Mouse (Mus musculus): ENCODE measurements at regions not wholly inside any gene's neighbourhood (a gene's known extent, or its start where the extent isn't known, plus 50 kb on each side); places are given as distances from the start of the nearest gene placed in this dataset.

DNA sequence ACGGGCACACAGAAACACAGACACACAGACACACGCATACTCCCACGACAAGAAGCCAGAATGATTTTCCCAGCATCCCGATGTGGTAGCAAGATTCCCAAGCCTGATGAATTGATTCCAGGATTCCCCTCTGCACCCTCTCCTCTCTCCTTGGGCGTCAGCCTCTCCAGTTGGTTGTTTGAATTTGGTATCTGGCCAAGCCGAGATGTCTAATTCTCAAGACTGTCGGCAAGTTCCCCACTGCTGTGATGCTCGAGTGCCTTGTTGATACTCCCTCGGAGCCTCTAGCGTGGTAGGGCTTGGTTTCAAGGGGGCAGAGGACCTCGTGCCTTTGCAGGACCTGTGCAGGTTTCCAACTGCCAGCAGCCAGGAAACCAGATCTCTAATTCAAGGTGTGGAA, 397.9 kb downstream of the Tshz3 start:
- no peak for DNase-seq (ENCODE audit: low spot score)

DNA sequence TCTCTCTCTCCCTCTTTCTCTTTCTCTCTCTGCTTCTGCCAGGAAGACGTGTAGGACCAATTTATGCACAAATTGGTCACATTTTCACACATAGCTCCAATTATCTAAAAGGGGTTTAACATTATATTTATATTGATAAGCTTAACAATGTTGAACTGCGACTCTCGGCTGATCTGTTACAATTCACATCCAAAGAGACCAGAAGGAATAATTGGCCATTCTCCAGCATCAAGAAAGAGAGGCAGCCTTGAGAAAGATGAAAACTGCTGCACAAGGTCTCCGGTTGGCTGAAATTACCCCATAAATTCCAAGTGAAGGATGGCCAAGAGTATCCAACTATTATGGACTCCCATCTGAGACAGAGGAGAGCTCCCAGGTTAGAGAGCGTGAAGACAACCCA, 398.4 kb downstream of the Tshz3 start:
- no peak for DNase-seq (ENCODE audit: low spot score)

GRCm38 (mm10) chr7:37098950-37099349, 401.0 kb downstream of the Tshz3 start:
- no peak for DNase-seq (ENCODE audit: low spot score)

GRCm38 (mm10) chr7:37104671-37105070, 406.8 kb downstream of the Tshz3 start:
- no peak for DNase-seq (ENCODE audit: low spot score)

DNA sequence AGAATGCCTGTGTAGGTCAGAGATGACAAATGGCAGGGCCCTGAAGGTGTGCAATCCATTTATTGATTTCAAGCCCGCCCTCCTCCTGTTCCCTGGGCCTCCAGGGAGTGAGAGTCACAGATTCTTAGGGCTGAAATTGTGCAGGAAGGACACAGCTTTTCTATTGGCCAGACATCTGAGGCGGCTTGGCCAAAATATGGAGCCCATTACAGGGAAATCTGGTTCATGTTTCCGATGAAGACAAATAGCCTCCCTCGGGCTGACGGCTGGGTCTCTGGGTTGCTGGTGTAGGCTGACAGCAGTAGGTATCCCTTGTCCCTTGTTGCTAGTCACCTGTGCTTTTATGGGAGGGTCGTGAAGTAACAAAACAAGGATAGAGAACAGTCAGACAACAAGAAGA, 413.2 kb downstream of the Tshz3 start:
- DNase-seq (ENCODE audit: low spot score), result no peak

DNA sequence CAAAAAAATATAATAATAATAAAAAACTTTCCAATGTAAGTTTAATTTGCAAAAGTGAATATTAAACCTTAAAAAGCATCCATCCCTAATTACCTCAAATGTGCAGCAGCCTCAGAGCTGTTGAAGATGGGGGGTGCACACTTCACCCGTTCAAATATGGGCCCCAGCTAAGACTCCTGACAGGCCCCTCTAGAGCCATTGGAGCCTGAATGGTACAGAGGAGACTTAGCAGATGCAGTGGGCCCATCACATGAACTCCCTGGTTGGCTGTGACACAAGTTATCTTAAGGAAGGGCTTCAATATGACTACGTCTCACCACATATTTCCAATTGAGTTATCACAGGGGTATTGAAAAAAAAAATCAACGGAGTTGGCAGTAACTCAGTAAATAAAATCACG, 422.9 kb downstream of the Tshz3 start:
- DNase-seq (ENCODE audit: low spot score), result no peak

DNA sequence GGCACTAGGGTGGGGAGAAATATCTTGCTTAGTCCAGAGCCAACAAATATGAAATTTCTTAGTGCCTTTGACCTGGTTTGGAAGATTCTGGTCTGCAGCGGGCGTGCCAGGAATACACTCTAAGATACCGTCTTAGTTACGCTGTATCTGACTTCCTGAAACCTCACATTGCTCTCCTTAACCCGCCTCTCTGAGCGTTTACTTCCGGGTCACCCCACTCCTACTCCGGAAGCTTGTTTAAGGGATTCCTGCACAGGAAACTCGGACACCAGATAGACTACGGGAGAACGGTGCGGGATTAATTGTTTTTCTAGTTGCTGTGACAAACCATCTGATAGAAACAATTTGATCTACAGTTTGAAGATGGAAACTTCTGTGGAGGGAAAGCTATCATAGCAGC, 442.3 kb downstream of the Tshz3 start:
- no peak for DNase-seq (ENCODE audit: low spot score)

- no peak for DNase-seq (ENCODE audit: low spot score)
Observed at GRCm38 (mm10) chr7:37142780-37143179, 444.9 kb downstream of the Tshz3 start.

GRCm38 (mm10) chr7:37144303-37144702, 446.4 kb downstream of the Tshz3 start:
- no peak for DNase-seq (ENCODE audit: low spot score)

DNA sequence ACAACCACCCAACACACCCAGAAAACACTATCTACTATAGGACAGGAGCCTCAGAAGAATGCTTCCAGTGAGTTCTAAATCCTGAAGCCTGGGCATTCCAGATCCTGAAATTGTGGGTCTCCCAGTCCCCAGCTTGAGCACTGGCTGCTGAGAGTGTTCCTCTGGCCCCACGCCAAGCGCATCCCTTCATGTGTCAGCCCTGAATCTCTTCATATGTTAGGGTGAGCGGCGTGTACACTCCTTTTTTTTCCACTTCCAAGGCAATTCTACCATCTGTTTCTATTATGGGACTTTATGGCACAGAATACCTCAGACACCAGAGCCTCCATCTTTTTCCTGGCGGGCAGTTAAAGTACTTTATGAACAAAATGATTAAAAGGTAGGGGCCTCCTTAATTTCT, 451.8 kb downstream of the Tshz3 start:
- DNase-seq (ENCODE audit: low spot score), result no peak

DNA sequence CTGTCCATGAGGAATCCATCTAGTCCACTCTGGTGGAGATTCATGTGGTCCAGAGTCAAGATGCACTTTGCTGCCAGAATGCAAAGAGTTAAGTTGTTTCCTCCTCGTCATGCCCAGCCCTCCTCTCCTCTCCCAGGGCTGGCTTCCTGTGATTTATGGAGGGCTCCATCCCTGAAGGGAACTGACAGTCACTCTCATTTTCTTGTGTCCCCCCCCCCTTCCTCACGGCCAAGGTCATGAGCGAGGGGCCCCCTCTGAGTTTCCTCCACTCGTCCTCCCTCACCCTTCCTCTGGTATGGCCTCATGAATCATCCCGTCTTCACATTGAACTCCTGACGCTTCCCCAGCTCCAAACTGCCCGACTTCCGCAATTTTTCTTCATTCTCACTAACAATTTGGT, 461.9 kb downstream of the Tshz3 start:
- DNase-seq (ENCODE audit: low spot score), result no peak

- DNase-seq (ENCODE audit: low spot score), result no peak
Observed at GRCm38 (mm10) chr7:37168883-37169282, 471.0 kb downstream of the Tshz3 start.

DNA sequence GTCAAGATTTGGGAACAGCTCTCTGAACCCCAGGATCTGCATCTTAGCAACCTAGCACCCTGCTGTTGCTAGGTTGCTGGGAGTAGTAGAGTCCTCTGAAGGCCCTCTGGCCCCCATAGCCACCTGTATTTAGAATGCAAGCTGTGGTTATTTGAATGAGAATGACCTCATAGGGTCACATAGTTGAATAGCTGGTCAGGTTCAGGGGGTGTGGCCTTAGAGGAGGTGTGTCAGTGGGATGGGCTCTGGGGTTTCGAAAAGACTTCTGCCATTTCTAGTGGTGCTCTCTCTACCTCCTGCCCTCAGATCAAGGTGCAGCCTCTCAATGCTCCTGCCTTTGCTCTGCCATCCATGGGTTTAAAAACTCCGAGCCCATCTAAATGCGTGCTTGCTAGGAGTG, 477.8 kb downstream of the Tshz3 start:
- DNase-seq (ENCODE audit: low spot score), result no peak

GRCm38 (mm10) chr7:37178256-37178655, 480.3 kb downstream of the Tshz3 start:
- DNase-seq (ENCODE audit: low spot score), result no peak

DNA sequence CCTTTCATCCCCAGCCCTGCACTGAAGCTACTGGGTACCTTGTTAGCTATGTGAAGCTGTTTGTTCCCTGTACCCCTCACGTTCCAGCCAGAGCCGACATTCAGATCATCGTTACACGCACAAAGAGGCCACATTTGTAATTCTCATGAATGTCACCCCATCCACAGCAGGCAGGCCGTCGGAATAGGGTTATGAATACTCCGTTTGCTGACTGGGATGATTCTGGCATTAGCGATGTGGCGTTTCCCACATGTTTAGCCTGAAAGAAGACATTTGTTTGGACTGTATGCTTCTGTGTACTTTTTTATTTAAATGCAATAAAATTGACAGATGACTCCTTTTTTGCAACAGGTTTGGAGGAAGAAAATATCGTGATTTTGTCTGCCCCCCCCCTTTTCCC, 482.0 kb downstream of the Tshz3 start:
- no peak for DNase-seq (ENCODE audit: low spot score)

- DNase-seq (ENCODE audit: low spot score), result no peak
Observed at GRCm38 (mm10) chr7:37180416-37180815, 482.5 kb downstream of the Tshz3 start.

GRCm38 (mm10) chr7:37181109-37181508, 483.2 kb downstream of the Tshz3 start:
- DNase-seq (ENCODE audit: low spot score), result no peak

DNA sequence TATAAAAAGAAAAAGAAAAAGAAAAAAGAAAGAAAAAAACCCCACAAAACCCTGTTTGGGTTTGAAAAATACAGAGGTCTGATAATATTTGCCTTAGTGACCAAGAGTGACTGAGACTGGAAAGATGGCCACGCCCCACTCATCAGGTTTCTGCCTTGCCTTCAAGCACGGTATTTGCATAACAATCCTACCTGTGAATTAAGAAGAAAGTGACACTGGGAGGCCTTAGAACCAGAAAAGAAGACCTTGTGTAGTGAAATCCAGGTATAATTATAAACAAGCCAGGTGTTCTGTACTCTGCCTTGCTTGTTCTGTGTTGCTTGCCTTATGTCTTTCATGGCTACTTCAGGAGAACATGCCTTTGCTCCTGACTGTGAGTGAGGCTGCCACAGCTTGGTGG, 494.6 kb downstream of the Tshz3 start:
- no peak for DNase-seq (ENCODE audit: low spot score)

DNA sequence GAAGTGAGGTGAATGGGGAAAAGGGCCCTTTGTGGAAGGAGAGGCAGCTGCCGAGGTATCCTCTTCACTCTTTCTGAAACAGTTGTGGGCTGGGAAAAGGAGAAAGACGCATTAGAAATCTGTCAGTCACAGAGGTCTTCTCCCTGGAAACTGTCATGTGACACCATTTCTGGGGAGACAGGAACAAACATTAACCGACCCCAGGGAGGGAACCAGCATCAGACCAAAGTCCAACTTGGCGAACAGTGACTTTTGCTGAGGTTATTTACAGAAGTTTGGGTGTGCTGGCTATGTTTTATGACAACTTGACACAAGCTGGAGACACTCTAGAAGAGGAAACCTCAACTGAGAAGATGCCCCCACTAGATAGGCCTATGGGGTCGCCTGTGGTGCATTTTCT, 506.9 kb downstream of the Tshz3 start:
- DNase-seq (ENCODE audit: low spot score), result no peak

GRCm38 (mm10) chr7:37208305-37208704, 510.4 kb downstream of the Tshz3 start:
- DNase-seq (ENCODE audit: low spot score), result no peak

DNA sequence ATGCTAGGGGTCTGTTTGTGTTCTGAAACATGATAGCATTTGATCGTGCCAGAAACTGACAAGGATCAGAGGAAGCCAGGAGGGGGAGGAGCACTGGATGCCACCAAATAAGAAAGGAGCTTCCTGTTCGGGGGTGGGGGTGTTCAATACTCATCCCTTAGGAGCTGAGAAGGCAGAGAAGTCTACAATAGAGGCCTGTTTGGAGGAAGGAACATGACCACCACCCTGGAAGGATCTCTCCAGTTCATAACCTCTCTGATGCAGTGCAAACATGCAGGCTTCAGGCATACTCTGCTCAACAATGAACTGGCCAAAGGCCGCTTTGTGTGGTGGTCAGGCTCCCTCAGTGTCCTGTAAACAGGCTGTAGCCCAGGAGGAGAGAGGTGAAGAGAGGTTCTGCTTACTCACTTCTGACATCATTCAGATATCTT, 515.8 kb downstream of the Tshz3 start:
- DNase-seq (ENCODE audit: low spot score), result no peak

DNA sequence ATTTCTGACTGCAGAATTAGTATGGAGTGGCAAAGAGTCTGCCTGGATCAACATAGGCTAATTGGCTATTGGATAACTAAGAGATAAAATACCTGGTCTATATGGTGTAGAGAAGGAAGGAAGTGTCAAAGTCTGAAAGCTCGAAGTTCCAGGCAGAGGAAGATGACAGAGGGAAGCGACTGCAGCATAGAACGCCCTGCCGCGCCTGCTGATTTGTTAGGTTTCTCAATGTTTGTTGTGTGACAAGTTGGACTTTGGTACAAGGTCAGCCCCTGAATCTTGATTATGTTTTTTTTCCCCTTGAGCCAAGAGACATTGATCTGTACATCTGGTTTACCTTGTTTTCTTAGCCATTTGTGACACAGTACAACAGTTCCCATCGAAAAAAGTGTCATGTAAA, 517.6 kb downstream of the Tshz3 start:
- no peak for DNase-seq (ENCODE audit: low spot score)

GRCm38 (mm10) chr7:37220476-37220875, 522.6 kb downstream of the Tshz3 start:
- no peak for DNase-seq (ENCODE audit: low spot score)

- DNase-seq (ENCODE audit: low spot score), result no peak
Observed at GRCm38 (mm10) chr7:37226423-37226822, 528.5 kb downstream of the Tshz3 start.
